Mouse (Mus musculus) heart, postnatal 0 days (tissue): ENCODE measurements around the gene Fam129b.

Experiments used
- CTCF ChIP-seq: IDR thresholded peaks from 2 replicates; pipeline ENCODE4 v1.5.1; 2016; ENCODE audit warnings: antibody characterized with exemption, control low read depth, low read depth
- EP300 ChIP-seq: IDR thresholded peaks from 2 replicates; pipeline ENCODE4 v1.6.1; 2016; ENCODE audit warnings: antibody characterized with exemption, low read depth

- TF ChIP-seq CTCF (no peak), EP300 (no peak)
These were observed 98.3 kb downstream of the Fam129b start for GRCm38 (mm10) chr2:32974216-32974615.
